Mouse (Mus musculus): ENCODE measurements around the gene Zfp704. TPM values are rescaled to one million over a fixed set of nuclear protein-coding genes. Genes with fewer than 3 reads are reported as not detected.

The Zfp704 gene
- polyA plus RNA-seq, 1 experiment from 2014 or later: 11.4 TPM

GRCm38 (mm10) chr3:9443981-9444380, 165.9 kb downstream of the Zfp704 start:
- Histone ChIP-seq H3K4me3 (ENCODE audit: low read length) (no peak overlapping the region), H3K36me3 (ENCODE audit: insufficient read depth, low read length) (peaks cover 30% of the 10 kb centered on the region), H3K27ac (ENCODE audit: low read length) (no peak overlapping the region), H3K9ac (replicated peaks; ENCODE audit: low read length) (no peak overlapping the region), H3K9me3 (ENCODE audit: low read length) (peaks cover 4% of the 10 kb centered on the region), H3K4me1 (ENCODE audit: insufficient read depth, low read length) (no peaks in the 10 kb centered on the region), H3K27me3 (ENCODE audit: insufficient read depth, low read length) (no peaks in the 10 kb centered on the region), H3K4me2 (replicated peaks; ENCODE audit: low read depth, low read length) (no peak overlapping the region)
- WGBS: 91% methylated on average over 7 of the region's 7 CpGs
- no peak for ATAC-seq (ENCODE audit: low FRiP score, low TSS enrichment)

GRCm38 (mm10) chr3:9443476-9443875, 166.4 kb downstream of the Zfp704 start:
- Histone ChIP-seq H3K4me2 (replicated peaks; ENCODE audit: low read depth, low read length) (no peak overlapping the region), H3K36me3 (ENCODE audit: insufficient read depth, low read length) (peaks cover 31% of the 10 kb centered on the region), H3K27ac (ENCODE audit: low read length) (no peak overlapping the region), H3K9me3 (ENCODE audit: low read length) (peaks cover under 1% of the 10 kb centered on the region; the same call in 1 of the 2 replicates), H3K27me3 (ENCODE audit: insufficient read depth, low read length) (no peaks in the 10 kb centered on the region), H3K9ac (replicated peaks; ENCODE audit: low read length) (no peak overlapping the region), H3K4me1 (ENCODE audit: insufficient read depth, low read length) (no peaks in the 10 kb centered on the region), H3K4me3 (ENCODE audit: low read length) (no peak overlapping the region)
- WGBS: 70% methylated on average over 2 of the region's 2 CpGs
- ATAC-seq (ENCODE audit: low FRiP score, low TSS enrichment): no peak

- Histone ChIP-seq H3K9me3 (ENCODE audit: low read length) (no peaks in the 10 kb centered on the region), H3K27ac (ENCODE audit: low read length) (no peak overlapping the region), H3K27me3 (ENCODE audit: insufficient read depth, low read length) (no peaks in the 10 kb centered on the region), H3K36me3 (ENCODE audit: insufficient read depth, low read length) (peaks cover 27% of the 10 kb centered on the region), H3K4me1 (ENCODE audit: insufficient read depth, low read length) (no peaks in the 10 kb centered on the region), H3K4me2 (replicated peaks; ENCODE audit: low read depth, low read length) (no peak overlapping the region), H3K9ac (replicated peaks; ENCODE audit: low read length) (no peak overlapping the region), H3K4me3 (ENCODE audit: low read length) (no peak overlapping the region)
- 89% methylated on average over 27 of the region's 27 CpGs for WGBS
- no peak for ATAC-seq (ENCODE audit: low FRiP score, low TSS enrichment)
Measured at GRCm38 (mm10) chr3:9441566-9442540, 168.0 kb downstream of the Zfp704 start.

GRCm38 (mm10) chr3:9440466-9440865, 169.4 kb downstream of the Zfp704 start:
- no peak for ATAC-seq (ENCODE audit: low FRiP score, low TSS enrichment)
- H3K36me3 ChIP-seq (ENCODE audit: insufficient read depth, low read length): peaks cover 27% of the 10 kb centered on the region
- H3K4me2 ChIP-seq (replicated peaks; ENCODE audit: low read depth, low read length): no peak overlapping the region
- 72% methylated on average over 6 of the region's 6 CpGs for WGBS
- no peaks in the 10 kb centered on the region for H3K4me1 ChIP-seq (ENCODE audit: insufficient read depth, low read length)
- no peaks in the 10 kb centered on the region for H3K27me3 ChIP-seq (ENCODE audit: insufficient read depth, low read length)
- H3K4me3 ChIP-seq (ENCODE audit: low read length): no peak overlapping the region
- H3K9ac ChIP-seq (replicated peaks; ENCODE audit: low read length): no peak overlapping the region
- H3K9me3 ChIP-seq (ENCODE audit: low read length): no peaks in the 10 kb centered on the region
- no peak overlapping the region for H3K27ac ChIP-seq (ENCODE audit: low read length)

- H3K27me3 ChIP-seq (ENCODE audit: insufficient read depth, low read length): no peaks in the 10 kb centered on the region
- peaks cover 28% of the 10 kb centered on the region for H3K36me3 ChIP-seq (ENCODE audit: insufficient read depth, low read length)
- 49% methylated on average over 11 of the region's 11 CpGs for WGBS
- H3K27ac ChIP-seq (ENCODE audit: low read length): no peak overlapping the region
- H3K4me1 ChIP-seq (ENCODE audit: insufficient read depth, low read length): no peaks in the 10 kb centered on the region
- H3K9ac ChIP-seq (replicated peaks; ENCODE audit: low read length): no peak overlapping the region
- H3K4me3 ChIP-seq (ENCODE audit: low read length): no peak overlapping the region
- ATAC-seq (ENCODE audit: low FRiP score, low TSS enrichment): no peak
- H3K4me2 ChIP-seq (replicated peaks; ENCODE audit: low read depth, low read length): no peak overlapping the region
- no peaks in the 10 kb centered on the region for H3K9me3 ChIP-seq (ENCODE audit: low read length)
Measured at GRCm38 (mm10) chr3:9439619-9440286, 170.1 kb downstream of the Zfp704 start.

GRCm38 (mm10) chr3:9436256-9436655, 173.6 kb downstream of the Zfp704 start:
- no peaks in the 10 kb centered on the region for H3K27me3 ChIP-seq (ENCODE audit: insufficient read depth, low read length)
- peaks cover 28% of the 10 kb centered on the region for H3K36me3 ChIP-seq (ENCODE audit: insufficient read depth, low read length)
- no peak overlapping the region for H3K9ac ChIP-seq (replicated peaks; ENCODE audit: low read length)
- H3K27ac ChIP-seq (ENCODE audit: low read length): no peak overlapping the region
- H3K9me3 ChIP-seq (ENCODE audit: low read length): no peaks in the 10 kb centered on the region
- H3K4me3 ChIP-seq (ENCODE audit: low read length): no peak overlapping the region
- no peak overlapping the region for H3K4me2 ChIP-seq (replicated peaks; ENCODE audit: low read depth, low read length)
- peaks cover 5% of the 10 kb centered on the region; the same call in 1 of the 2 replicates for H3K4me1 ChIP-seq (ENCODE audit: insufficient read depth, low read length)
- ATAC-seq (ENCODE audit: low FRiP score, low TSS enrichment): no peak
- 88% methylated on average over 6 of the region's 6 CpGs for WGBS

GRCm38 (mm10) chr3:9434394-9435175, 175.3 kb downstream of the Zfp704 start:
- Histone ChIP-seq H3K27ac (ENCODE audit: low read length) (no peak overlapping the region), H3K36me3 (ENCODE audit: insufficient read depth, low read length) (peaks cover 27% of the 10 kb centered on the region), H3K4me1 (ENCODE audit: insufficient read depth, low read length) (peaks cover 5% of the 10 kb centered on the region; the same call in 1 of the 2 replicates), H3K27me3 (ENCODE audit: insufficient read depth, low read length) (no peaks in the 10 kb centered on the region), H3K4me2 (replicated peaks; ENCODE audit: low read depth, low read length) (no peak overlapping the region), H3K9me3 (ENCODE audit: low read length) (no peaks in the 10 kb centered on the region), H3K4me3 (ENCODE audit: low read length) (no peak overlapping the region), H3K9ac (replicated peaks; ENCODE audit: low read length) (no peak overlapping the region)
- no peak for ATAC-seq (ENCODE audit: low FRiP score, low TSS enrichment)
- 90% methylated on average over 14 of the region's 14 CpGs for WGBS

GRCm38 (mm10) chr3:9432796-9433526, 176.9 kb downstream of the Zfp704 start:
- Histone ChIP-seq H3K27ac (ENCODE audit: low read length) (no peak overlapping the region), H3K36me3 (ENCODE audit: insufficient read depth, low read length) (peaks cover 12% of the 10 kb centered on the region), H3K9me3 (ENCODE audit: low read length) (no peaks in the 10 kb centered on the region), H3K4me3 (ENCODE audit: low read length) (no peak overlapping the region), H3K4me2 (replicated peaks; ENCODE audit: low read depth, low read length) (no peak overlapping the region), H3K9ac (replicated peaks; ENCODE audit: low read length) (no peak overlapping the region), H3K4me1 (ENCODE audit: insufficient read depth, low read length) (peaks cover 5% of the 10 kb centered on the region; the same call in 1 of the 2 replicates), H3K27me3 (ENCODE audit: insufficient read depth, low read length) (no peaks in the 10 kb centered on the region)
- ATAC-seq (ENCODE audit: low FRiP score, low TSS enrichment): no peak
- 83% methylated on average over 16 of the region's 16 CpGs for WGBS

- H3K4me2 ChIP-seq (replicated peaks; ENCODE audit: low read depth, low read length): no peak overlapping the region
- WGBS: 63% methylated on average over 3 of the region's 3 CpGs
Measured at GRCm38 (mm10) chr3:9432226-9432625, 177.7 kb downstream of the Zfp704 start.

More at GRCm38 (mm10) chr3:9432226-9432625, 177.7 kb downstream of the Zfp704 start:
- Histone ChIP-seq H3K27me3 (ENCODE audit: insufficient read depth, low read length) (no peaks in the 10 kb centered on the region), H3K36me3 (ENCODE audit: insufficient read depth, low read length) (peaks cover 12% of the 10 kb centered on the region), H3K27ac (ENCODE audit: low read length) (no peak overlapping the region), H3K4me3 (ENCODE audit: low read length) (no peak overlapping the region), H3K9me3 (ENCODE audit: low read length) (no peaks in the 10 kb centered on the region), H3K9ac (replicated peaks; ENCODE audit: low read length) (no peak overlapping the region), H3K4me1 (ENCODE audit: insufficient read depth, low read length) (peaks cover 5% of the 10 kb centered on the region; the same call in 1 of the 2 replicates)
- no peak for ATAC-seq (ENCODE audit: low FRiP score, low TSS enrichment)

All from kidney, embryonic 16.5 days (tissue).